Mouse (Mus musculus): Measurements from ENCODE around the gene Spindoc.

The Spindoc gene

GRCm38 (mm10) chr19:7339867-7340266, 42.9 kb downstream of the Spindoc start:
- in situ Hi-C loops (cut with MboI, MseI): no loop called here

- in situ Hi-C loops (cut with MboI, MseI): no loop called here
Measured at GRCm38 (mm10) chr19:7339026-7339425, 43.8 kb downstream of the Spindoc start.

GRCm38 (mm10) chr19:7337781-7338342, 44.9 kb downstream of the Spindoc start:
- in situ Hi-C loops (cut with MboI, MseI): no loop called here

GRCm38 (mm10) chr19:7335656-7336055, 47.1 kb downstream of the Spindoc start:
- in situ Hi-C loops (cut with MboI, MseI): no loop called here

- in situ Hi-C loops (cut with MboI, MseI): no loop called here
Measured at GRCm38 (mm10) chr19:7334049-7334448, 48.7 kb downstream of the Spindoc start.

- in situ Hi-C loops (cut with MboI, MseI): no loop called here
Measured at GRCm38 (mm10) chr19:7321391-7321790, 61.4 kb downstream of the Spindoc start.

GRCm38 (mm10) chr19:7320181-7320580, 62.6 kb downstream of the Spindoc start:
- in situ Hi-C loops (cut with MboI, MseI): no loop called here

- in situ Hi-C loops (cut with MboI, MseI): no loop called here
Measured at GRCm38 (mm10) chr19:7317716-7318115, 65.1 kb downstream of the Spindoc start.

GRCm38 (mm10) chr19:7316822-7317221, 66.0 kb downstream of the Spindoc start:
- in situ Hi-C loops (cut with MboI, MseI): no loop called here

- in situ Hi-C loops (cut with MboI, MseI): no loop called here
Measured at GRCm38 (mm10) chr19:7315587-7315984, 67.2 kb downstream of the Spindoc start.

GRCm38 (mm10) chr19:7314976-7315586, 67.7 kb downstream of the Spindoc start:
- in situ Hi-C loops (cut with MboI, MseI): no loop called here

- in situ Hi-C loops (cut with MboI, MseI): no loop called here
Measured at GRCm38 (mm10) chr19:7313660-7314059, 69.1 kb downstream of the Spindoc start.

GRCm38 (mm10) chr19:7311306-7311705, 71.5 kb downstream of the Spindoc start:
- in situ Hi-C loops (cut with MboI, MseI): no loop called here

- in situ Hi-C loops (cut with MboI, MseI): no loop called here
Measured at GRCm38 (mm10) chr19:7310704-7311103, 72.1 kb downstream of the Spindoc start.

GRCm38 (mm10) chr19:7309738-7310330, 73.0 kb downstream of the Spindoc start:
- in situ Hi-C loops (cut with MboI, MseI): no loop called here

GRCm38 (mm10) chr19:7307995-7308770, 74.6 kb downstream of the Spindoc start:
- in situ Hi-C loops (cut with MboI, MseI): no loop called here

- in situ Hi-C loops (cut with MboI, MseI): no loop called here
Measured at GRCm38 (mm10) chr19:7306968-7307367, 75.8 kb downstream of the Spindoc start.

- in situ Hi-C loops (cut with MboI, MseI): no loop called here
Measured at GRCm38 (mm10) chr19:7305380-7306310, 77.1 kb downstream of the Spindoc start.

- in situ Hi-C loops (cut with MboI, MseI): no loop called here
Measured at GRCm38 (mm10) chr19:7304801-7305200, 78.0 kb downstream of the Spindoc start.
